Mouse (Mus musculus) gastrocnemius, adult 8-10 months (tissue): ENCODE measurements around the gene Ppp1r14b. TPM values are rescaled to one million over a fixed set of nuclear protein-coding genes. Genes with fewer than 3 reads are reported as not detected.

Source experiments
- total RNA-seq, 4 experiments: library from RNA; stranded (reverse); gene quantifications; 2 replicates each; pipeline ENCODE4 v1.2.4; 2022

Gene Ppp1r14b
- total RNA-seq, 4 experiments from 2014 or later = 144 to 194 (median 165) TPM

Other genes with a start within 250 kb of the Ppp1r14b start
- 10 to 100 TPM in 3 of 4 experiments, 1 to 10 TPM in 1; 9.8 to 12.1 (median 10.5) TPM for gene Rps6ka4, start 134.3 kb upstream of the Ppp1r14b start, total RNA-seq
- under 1 TPM; 0.29 to 0.70 (median 0.46) TPM for gene Ccdc88b, start 116.8 kb upstream of the Ppp1r14b start, total RNA-seq
- gene Trmt112, start 65.3 kb upstream of the Ppp1r14b start, total RNA-seq = 10 to 100 TPM; 34.1 to 46.3 (median 39.7) TPM
- 100 to 1,000 TPM; 195 to 214 (median 202) TPM for gene Prdx5, start 64.9 kb upstream of the Ppp1r14b start, total RNA-seq
- gene Esrra, start 53.2 kb upstream of the Ppp1r14b start, total RNA-seq = 100 to 1,000 TPM in 1 of 4 experiments, 10 to 100 TPM in 3; 82.8 to 114 (median 93.4) TPM
- not detected for gene Catsperz, start 49.6 kb upstream of the Ppp1r14b start, total RNA-seq
- not detected for gene Kcnk4, start 40.5 kb upstream of the Ppp1r14b start, total RNA-seq
- gene Bad, start 33.1 kb upstream of the Ppp1r14b start, total RNA-seq = 10 to 100 TPM in 2 of 4 experiments, 1 to 10 TPM in 2; 8.2 to 11.8 (median 10.6) TPM
- gene Gpr137, start 32.5 kb upstream of the Ppp1r14b start, total RNA-seq = 10 to 100 TPM in 2 of 4 experiments, 1 to 10 TPM in 2; 9.1 to 10.9 (median 10.0) TPM
- 10 to 100 TPM in 1 of 4 experiments, 1 to 10 TPM in 3; 7.0 to 10.9 (median 9.4) TPM for gene Plcb3, start 1.5 kb downstream of the Ppp1r14b start, total RNA-seq
- gene Fkbp2, start 5.5 kb downstream of the Ppp1r14b start, total RNA-seq = 10 to 100 TPM in 1 of 4 experiments, 1 to 10 TPM in 3; 4.2 to 10.4 (median 5.8) TPM
- gene Vegfb, start 12.7 kb downstream of the Ppp1r14b start, total RNA-seq = 100 to 1,000 TPM; 167 to 187 (median 183) TPM
- 10 to 100 TPM; 32.2 to 37.7 (median 36.4) TPM for gene Dnajc4, start 17.6 kb downstream of the Ppp1r14b start, total RNA-seq
- 10 to 100 TPM; 13.5 to 15.5 (median 15.0) TPM for gene Nudt22, start 21.1 kb downstream of the Ppp1r14b start, total RNA-seq
- gene Trpt1, start 21.2 kb downstream of the Ppp1r14b start, total RNA-seq = 10 to 100 TPM; 20.8 to 31.7 (median 23.7) TPM
- under 1 TPM; 0.41 to 0.94 (median 0.60) TPM for gene Fermt3, start 44.5 kb downstream of the Ppp1r14b start, total RNA-seq
- 10 to 100 TPM; 77.9 to 86.5 (median 81.8) TPM for gene Stip1, start 65.0 kb downstream of the Ppp1r14b start, total RNA-seq
- 100 to 1,000 TPM; 279 to 336 (median 292) TPM for gene Macrod1, start 81.8 kb downstream of the Ppp1r14b start, total RNA-seq
- 1 to 10 TPM in 3 of 4 experiments, under 1 TPM in 1; 0.83 to 2.9 (median 1.7) TPM for gene Flrt1, start 130.8 kb downstream of the Ppp1r14b start, total RNA-seq
- 10 to 100 TPM; 39.9 to 54.3 (median 43.5) TPM for gene Otub1, start 231.3 kb downstream of the Ppp1r14b start, total RNA-seq
- gene Cox8a, start 242.6 kb downstream of the Ppp1r14b start, total RNA-seq = 100 to 1,000 TPM in 1 of 4 experiments, 10 to 100 TPM in 3; 68.4 to 103 (median 82.9) TPM